Mouse (Mus musculus) macrophage (primary cell): ENCODE measurements around the gene Rpl26. TPM values are rescaled to one million over a fixed set of nuclear protein-coding genes. Genes with fewer than 3 reads are reported as not detected.

Experiments used
- H3K27ac ChIP-seq: fragments of 350-480 bp; formaldehyde crosslinking; 2 replicates; pipeline ENCODE4 v1.9.0; 2021
- H3K36me3 ChIP-seq: fragments of 350-480 bp; formaldehyde crosslinking; 2 replicates; pipeline ENCODE4 v1.9.0; 2021; ENCODE audit errors: inconsistent target
- H3K4me3 ChIP-seq: fragments of 350-480 bp; formaldehyde crosslinking; 2 replicates; pipeline ENCODE4 v1.9.0; 2021; ENCODE audit errors: inconsistent target
- H3K79me2 ChIP-seq: fragments of 350-480 bp; formaldehyde crosslinking; 2 replicates; pipeline ENCODE4 v1.9.0; 2021; ENCODE audit errors: inconsistent target
- WGBS: methylation state at CpG from one replicate; pipeline ENCODE4 v1.1.7; 2026; ENCODE audit warnings: inconsistent platforms; ENCODE audit not compliant: missing documents; 5-methylcytosine and 5-hydroxymethylcytosine counted together
- polyA plus RNA-seq: library from polyadenylated mRNA; stranded (reverse); fragments of 250-400 nt; gene quantifications from 3 replicates; pipeline ENCODE4 v1.2.4, GENCODE M21; 2018; ENCODE audit warnings: inconsistent platforms

Gene Rpl26
- polyA plus RNA-seq, 1 experiment from 2014 or later: 1,656 TPM

DNA sequence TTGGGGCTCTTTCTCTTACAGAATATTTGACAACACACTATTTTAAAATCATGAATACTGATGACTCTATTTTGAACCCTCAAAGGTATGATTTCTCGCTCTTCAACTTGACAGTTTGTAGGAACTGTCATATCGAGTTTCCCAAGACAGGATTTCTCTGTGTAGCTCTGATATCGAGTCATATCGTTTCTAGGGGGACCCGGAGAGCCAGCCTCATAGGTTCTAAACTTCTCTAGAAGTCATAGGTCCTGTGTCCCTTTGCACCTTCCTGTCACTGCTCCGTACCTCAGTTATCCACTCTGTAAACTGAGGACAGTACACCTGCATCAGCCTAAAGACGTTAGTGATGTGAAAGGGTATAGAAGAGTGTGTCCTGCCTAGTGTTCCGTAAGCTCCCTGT lies 1.6 kb upstream of the Rpl26 start:
- Histone ChIP-seq H3K27ac (no peak overlapping the region), H3K36me3 (peaks cover 20% of the 10 kb centered on the region), H3K79me2 (peaks cover 20% of the 10 kb centered on the region), H3K4me3 (no peak overlapping the region)
- 80% methylated on average over 7 of the region's 8 CpGs for WGBS

DNA sequence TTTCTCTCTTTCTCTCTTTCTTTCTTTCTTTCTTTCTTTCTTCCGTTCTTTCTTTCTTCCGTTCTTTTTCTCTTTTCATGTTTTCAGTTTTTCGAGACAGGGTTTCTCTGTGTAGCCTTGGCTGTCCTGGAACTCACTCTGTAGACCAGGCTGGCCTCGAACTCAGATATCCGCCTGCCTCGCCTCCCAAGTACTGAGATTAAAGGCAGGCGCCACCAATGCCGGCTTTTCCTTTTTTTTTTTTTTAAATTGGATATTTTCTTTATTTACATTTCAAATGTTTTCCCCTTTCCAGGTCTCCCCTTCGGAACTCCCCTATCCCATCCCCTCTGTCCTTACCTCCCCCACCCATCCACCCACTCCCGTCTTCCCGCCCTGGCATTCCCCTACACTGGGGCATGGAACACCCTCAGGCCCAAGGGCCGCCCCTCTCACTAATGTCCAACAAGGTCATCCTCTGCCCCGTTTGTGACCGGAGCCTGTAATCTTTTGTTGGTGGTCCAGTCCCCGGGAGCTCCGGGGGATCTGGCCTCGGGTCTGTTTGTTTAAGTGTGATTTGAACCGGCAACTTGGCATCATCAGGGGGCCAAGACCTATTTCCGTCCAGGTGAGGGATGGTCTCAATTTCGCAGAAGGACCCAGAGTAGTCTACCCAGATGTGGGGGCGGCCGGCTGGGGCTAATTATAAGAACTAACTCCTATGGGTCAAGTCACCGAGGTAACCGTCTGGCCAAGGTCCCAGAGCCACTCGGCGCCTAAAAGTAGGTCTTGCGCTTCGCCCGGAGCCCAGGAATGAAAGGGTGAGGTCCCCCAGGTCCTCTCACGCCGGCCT lies 648 bp upstream of the Rpl26 start:
- H3K27ac ChIP-seq: no peak overlapping the region
- H3K36me3 ChIP-seq: peaks cover 26% of the 10 kb centered on the region
- H3K4me3 ChIP-seq: no peak overlapping the region
- peaks cover 20% of the 10 kb centered on the region for H3K79me2 ChIP-seq
- WGBS: 38% methylated on average over 31 of the region's 31 CpGs

DNA sequence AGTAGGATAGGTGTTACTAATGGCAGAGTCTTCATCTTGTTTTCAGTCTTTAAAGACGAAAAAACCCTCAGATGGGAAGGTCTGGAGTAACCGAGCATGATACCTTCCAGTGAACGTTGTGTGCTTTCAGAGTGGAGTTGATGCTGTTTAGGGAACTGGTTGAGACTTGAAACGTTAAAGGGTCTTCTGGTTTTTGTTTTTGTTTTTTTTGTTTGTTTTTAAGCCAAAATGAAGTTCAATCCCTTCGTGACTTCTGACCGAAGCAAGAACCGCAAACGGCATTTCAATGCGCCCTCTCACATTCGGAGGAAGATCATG lies 623 bp downstream of the Rpl26 start:
- Histone ChIP-seq H3K27ac (peak overlapping the region; percentile 69), H3K4me3 (peak overlapping the region; percentile 99), H3K79me2 (peaks cover 20% of the 10 kb centered on the region), H3K36me3 (peaks cover 26% of the 10 kb centered on the region)
- 1% methylated on average over 9 of the region's 10 CpGs for WGBS

DNA sequence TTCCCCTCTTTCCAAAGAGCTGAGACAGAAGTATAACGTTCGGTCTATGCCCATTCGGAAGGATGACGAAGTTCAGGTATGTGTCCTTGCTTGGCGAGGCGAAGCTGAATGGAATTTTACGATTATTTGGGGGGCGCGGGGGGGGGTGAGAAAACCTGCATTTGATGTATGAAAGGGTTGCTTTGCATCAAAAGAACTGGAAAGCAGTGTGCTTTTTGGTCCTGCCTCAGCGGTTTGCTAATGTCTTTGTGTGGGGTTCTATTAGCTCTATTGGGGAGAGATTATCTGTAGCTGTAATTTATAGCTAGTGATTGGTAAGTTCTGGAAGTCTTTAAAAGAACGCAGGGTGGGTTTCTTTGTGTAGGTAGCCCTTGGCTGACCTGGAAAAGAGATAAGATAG lies 984 bp downstream of the Rpl26 start:
- Histone ChIP-seq H3K27ac (peak overlapping the region; percentile 69; the same call in 1 of the 2 replicates), H3K4me3 (peak overlapping the region; percentile 99), H3K79me2 (peaks cover 20% of the 10 kb centered on the region), H3K36me3 (peaks cover 26% of the 10 kb centered on the region)
- 12% methylated on average over 11 of the region's 11 CpGs for WGBS

DNA sequence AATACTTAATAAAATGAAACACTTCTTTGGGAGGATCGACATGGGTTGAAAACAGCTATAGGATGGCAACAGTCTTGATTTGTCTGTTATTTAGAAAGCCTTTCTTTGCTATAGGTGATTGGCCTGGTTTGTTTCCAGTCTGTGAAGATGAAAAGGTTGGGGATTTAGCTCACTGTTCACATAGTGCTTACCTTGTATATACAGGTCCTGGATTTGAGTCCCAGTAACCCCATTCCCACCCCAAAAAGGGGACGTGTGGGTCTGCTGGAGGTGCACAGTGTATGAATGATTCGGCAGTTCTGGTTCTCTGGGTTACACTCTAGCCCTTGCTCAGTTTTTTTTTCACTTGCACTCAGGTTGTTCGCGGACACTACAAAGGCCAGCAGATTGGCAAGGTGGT lies 1.4 kb downstream of the Rpl26 start:
- WGBS: 57% methylated on average over 5 of the region's 5 CpGs
- H3K4me3 ChIP-seq: peak overlapping the region; percentile 99
- no peak overlapping the region for H3K27ac ChIP-seq
- peaks cover 20% of the 10 kb centered on the region for H3K79me2 ChIP-seq
- peaks cover 26% of the 10 kb centered on the region for H3K36me3 ChIP-seq

DNA sequence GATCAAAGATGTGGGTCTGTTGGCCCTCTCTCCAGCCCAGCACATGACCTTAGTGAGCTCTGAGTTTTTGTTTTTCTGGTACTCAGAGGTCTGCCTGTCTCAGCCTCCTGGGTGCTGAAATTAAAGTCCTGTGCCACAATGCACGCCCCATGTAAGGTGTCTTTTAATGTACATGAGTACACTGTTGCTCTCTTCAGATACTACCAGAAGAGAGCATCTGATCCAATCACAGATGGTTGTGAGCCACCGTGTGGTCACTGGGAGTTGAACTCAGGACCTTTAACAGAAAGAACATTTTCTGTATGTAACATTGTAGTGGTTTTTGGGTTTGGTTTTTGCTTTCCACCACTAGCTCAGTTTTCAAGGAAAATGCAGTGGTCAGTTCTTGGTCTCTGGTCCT lies 2.4 kb downstream of the Rpl26 start:
- H3K27ac ChIP-seq: no peak overlapping the region
- H3K4me3 ChIP-seq: no peak overlapping the region
- H3K36me3 ChIP-seq: peaks cover 26% of the 10 kb centered on the region
- H3K79me2 ChIP-seq: peaks cover 20% of the 10 kb centered on the region
- WGBS: 93% methylated on average over 2 of the region's 2 CpGs

DNA sequence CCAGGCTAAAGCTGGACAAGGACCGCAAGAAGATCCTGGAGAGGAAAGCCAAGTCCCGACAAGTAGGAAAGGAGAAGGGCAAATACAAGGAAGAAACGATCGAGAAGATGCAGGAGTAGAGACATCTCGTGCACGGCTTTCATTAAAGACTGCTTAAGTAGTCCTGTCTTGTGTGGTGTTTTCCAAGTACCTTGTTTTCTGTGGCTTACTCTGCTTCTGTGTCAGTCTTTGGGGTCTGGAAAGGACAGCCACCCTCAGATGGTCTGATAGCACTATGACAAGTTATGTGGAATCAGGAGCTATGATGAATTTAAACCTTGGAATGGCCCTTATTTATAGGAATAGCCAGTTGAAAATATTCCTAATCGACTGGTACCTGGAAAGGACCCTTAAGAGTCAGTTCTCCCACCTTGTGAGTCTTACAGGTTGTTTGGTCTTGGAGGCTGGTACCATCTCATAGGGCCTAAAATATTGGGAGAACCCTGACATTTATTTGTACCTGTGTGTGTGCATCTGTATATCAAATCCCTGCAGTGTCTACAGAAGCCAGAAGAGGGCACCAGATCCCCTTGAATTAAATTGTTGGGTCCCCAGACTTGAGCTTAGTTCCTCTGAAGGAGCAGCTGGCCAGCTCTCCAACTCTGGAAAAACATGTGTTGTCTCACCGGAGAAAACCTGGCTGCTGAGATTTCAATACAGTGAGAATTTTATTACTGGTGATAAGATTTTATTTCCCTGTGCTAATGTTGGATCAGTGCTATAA lies 3.2 kb downstream of the Rpl26 start:
- WGBS: 85% methylated on average over 7 of the region's 8 CpGs
- Histone ChIP-seq H3K36me3 (peaks cover 26% of the 10 kb centered on the region), H3K4me3 (no peak overlapping the region), H3K79me2 (peaks cover 20% of the 10 kb centered on the region), H3K27ac (no peak overlapping the region)

DNA sequence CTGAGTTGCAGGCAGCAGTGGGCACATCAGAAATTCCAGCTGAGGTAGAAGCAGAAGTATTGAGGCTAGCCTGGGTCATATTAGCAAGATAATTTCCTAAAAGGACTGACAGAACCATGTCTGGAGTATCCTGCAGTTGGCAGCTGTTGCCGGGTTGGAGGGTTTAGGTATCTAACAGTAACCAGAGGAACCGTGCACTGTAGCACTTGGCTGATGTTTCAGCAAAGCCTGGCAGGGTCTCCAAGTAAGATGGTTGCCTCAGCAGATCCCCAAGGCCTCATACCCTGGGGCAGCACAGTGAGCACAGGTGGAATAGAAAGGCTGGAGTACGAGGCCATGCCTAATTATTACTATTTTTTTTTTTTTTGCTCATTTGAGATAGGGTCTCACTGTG lies 3.8 kb downstream of the Rpl26 start:
- H3K36me3 ChIP-seq: peaks cover 26% of the 10 kb centered on the region
- peaks cover 20% of the 10 kb centered on the region for H3K79me2 ChIP-seq
- H3K4me3 ChIP-seq: no peak overlapping the region
- WGBS: 100% methylated on average over 2 of the region's 3 CpGs
- H3K27ac ChIP-seq: no peak overlapping the region

DNA sequence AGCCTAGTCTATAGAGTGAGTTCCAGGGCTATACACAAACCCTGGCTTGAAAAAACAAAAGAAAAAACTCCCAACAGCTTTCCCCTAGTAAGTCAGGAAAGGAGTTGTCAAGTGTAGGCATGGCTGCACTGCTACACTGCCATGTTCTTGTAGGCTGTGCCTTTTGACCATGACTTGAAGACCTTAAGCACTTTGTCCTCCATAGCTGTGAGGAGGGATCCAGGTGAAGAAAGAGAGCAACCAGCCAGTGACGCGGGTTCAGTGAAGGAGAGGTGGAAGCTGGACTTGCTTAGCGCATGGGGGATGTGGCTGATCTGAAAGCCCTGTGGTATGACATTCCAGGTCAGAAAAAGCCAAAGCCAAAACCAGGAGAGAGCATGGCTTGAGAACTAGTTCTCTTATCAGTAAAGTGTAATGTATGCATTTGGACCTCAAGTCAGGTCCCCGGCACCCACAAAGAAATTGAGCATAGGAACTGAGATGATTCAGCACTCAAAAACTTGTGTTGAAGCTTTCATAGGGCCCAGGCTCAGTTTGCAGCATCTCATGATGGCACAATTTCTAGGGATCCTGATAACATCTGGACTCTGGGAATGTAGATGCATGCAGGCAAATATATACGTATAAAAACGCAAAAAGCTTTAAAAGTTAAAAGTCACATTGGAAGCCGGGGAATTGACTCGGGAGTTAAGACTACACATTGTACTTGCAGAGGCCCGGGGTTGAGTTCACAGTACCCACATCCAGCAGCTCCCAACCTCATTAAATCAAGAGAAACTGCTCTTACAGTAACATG lies 4.5 kb downstream of the Rpl26 start:
- Histone ChIP-seq H3K36me3 (peaks cover 26% of the 10 kb centered on the region), H3K4me3 (no peak overlapping the region), H3K27ac (no peak overlapping the region), H3K79me2 (peaks cover 20% of the 10 kb centered on the region)
- 93% methylated on average over 9 of the region's 9 CpGs for WGBS

DNA sequence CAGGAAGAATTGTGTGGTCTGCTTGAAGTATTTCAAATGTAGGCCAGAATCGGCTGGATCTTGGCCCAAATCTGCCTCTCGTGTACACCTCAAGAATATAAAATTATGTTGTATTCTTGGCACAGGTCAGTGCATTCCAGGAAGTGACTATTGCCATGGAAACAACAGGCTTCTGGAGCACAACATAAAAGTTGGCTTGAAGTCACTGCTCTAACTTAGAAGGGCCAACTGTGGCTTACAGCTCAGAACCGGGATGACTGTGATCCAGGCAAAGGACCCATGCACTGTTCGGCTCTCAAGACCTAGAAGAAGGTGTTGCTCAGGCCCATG lies 5.0 kb downstream of the Rpl26 start:
- 79% methylated on average over 4 of the region's 4 CpGs for WGBS
- no peak overlapping the region for H3K4me3 ChIP-seq
- H3K27ac ChIP-seq: no peak overlapping the region
- H3K36me3 ChIP-seq: peaks cover 26% of the 10 kb centered on the region
- peaks cover 19% of the 10 kb centered on the region for H3K79me2 ChIP-seq

DNA sequence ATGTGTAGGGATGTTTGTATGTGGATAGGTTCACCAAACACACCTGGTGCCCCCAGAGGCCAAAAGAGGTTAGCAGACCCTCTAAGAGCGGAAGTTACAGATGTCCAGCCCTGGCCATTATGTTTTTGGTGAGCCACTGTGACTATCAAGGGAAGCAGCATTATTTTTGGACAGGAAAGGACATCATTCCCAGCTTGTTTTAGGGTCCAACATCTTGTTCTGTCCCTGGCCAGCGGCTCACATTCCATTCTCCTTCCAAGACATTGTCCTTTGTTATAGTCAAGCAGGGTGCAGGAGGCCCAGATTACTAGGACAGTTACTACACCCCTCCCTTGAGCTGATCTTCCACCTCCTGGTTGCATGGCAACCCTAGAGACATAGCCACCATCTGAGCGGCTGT lies 5.9 kb downstream of the Rpl26 start:
- H3K36me3 ChIP-seq: peaks cover 26% of the 10 kb centered on the region
- 92% methylated on average over 3 of the region's 3 CpGs for WGBS

DNA sequence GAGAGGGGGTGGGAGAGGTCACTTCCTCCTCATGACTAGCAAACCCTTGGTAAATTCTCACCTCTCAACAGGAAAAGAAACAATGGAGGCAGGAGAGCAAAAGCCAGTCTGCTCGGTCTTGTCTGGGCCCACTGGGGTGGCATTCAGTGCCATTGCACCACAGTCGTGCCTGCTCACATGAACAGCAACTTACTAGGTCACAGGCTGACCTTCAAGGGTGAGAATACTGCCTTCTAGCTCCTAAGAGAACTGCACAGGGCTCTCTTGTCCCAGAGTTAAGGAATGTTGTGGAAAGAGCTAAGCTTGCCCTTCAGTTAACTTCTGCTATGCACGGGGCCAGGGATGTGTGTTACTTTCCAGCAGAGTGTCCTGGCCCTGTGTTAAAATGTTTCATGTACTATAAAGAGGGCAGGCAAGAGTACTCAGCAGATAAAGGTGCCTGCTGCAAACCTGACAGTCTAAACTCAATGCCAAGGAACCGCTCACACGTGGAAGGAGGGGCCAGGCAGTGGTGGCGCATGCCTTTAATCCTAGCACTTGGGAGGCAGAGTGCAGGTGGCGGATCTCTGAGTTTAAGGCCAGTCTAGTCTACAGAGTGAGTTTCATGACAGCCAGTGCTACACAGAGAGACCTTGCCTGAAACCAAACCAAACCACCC lies 7.6 kb downstream of the Rpl26 start:
- peaks cover 13% of the 10 kb centered on the region for H3K36me3 ChIP-seq
- WGBS: 86% methylated on average over 7 of the region's 7 CpGs
- no peak overlapping the region for H3K27ac ChIP-seq
- no peaks in the 10 kb centered on the region for H3K79me2 ChIP-seq
- H3K4me3 ChIP-seq: no peak overlapping the region

More for the DNA sequence above, 5.9 kb downstream of the Rpl26 start:
- Histone ChIP-seq H3K79me2 (peaks cover 11% of the 10 kb centered on the region), H3K4me3 (no peak overlapping the region), H3K27ac (no peak overlapping the region)

DNA sequence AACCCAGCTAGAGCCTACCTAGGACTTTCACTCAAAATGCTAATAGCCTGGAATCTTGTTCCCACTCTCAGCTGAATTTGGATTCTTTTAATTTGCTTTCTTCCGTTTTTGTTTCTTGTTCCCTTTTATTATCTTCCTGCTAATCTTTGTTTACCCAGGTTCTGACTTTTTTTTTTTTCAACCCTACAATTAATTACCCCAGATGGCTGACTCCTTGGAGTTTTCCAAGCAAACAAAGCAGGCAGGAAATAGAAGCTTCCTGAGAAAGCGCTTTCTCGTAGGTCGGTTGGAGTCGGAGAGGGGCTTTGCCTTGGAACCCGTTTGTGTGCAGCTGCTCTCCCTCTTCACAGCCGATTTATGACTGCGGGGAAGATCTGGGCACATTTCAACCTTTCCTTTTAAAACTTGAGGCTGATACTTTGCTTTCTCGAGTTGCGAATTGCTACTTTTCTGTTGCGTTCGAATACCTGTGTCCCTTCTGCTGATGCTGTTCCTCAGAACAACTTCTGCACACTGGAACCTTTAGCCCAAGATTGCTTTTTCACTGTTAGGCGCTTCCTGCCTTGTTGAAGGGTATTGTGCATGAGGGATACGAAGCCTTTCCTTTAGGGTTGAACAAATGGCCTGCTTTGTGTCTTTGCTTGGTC lies 10.3 kb downstream of the Rpl26 start:
- WGBS: 14% methylated on average over 14 of the region's 14 CpGs
- Histone ChIP-seq H3K4me3 (no peak overlapping the region), H3K27ac (no peak overlapping the region), H3K36me3 (no peaks in the 10 kb centered on the region), H3K79me2 (no peaks in the 10 kb centered on the region)

DNA sequence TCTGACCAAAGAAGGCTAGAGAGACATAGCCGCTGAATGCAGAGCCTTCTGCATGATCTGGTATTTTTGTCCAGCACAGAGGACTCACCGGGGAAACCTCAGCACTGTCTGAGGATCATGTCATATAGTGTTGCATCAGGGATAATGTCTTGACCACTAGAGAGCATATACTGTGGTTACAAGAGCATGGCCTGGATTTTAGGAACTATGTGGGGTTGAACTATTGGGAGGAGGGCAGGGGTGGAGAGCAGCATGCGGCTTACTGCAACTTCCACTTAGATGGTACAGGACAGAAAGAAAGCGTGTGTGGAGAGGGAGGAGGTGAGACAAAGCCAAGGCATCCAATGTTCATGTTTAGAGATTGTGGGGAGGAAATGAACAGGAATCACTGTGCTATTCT lies 13.2 kb downstream of the Rpl26 start:
- Histone ChIP-seq H3K4me3 (no peak overlapping the region), H3K36me3 (no peaks in the 10 kb centered on the region)
- WGBS: 40% methylated on average over 4 of the region's 4 CpGs

More for the DNA sequence above, 13.2 kb downstream of the Rpl26 start:
- H3K79me2 ChIP-seq: no peaks in the 10 kb centered on the region
- H3K27ac ChIP-seq: no peak overlapping the region
